Mouse (Mus musculus) thymus, postnatal 36 days (tissue): ENCODE data around the gene Ccdc17.

Experiments used
- DNase-seq, 2 experiments: peaks; one replicate each; pipeline ENCODE4 v3.0.0; 2022; ENCODE audit warnings: mixed read lengths in 2 of 2

Ccdc17 gene

DNA sequence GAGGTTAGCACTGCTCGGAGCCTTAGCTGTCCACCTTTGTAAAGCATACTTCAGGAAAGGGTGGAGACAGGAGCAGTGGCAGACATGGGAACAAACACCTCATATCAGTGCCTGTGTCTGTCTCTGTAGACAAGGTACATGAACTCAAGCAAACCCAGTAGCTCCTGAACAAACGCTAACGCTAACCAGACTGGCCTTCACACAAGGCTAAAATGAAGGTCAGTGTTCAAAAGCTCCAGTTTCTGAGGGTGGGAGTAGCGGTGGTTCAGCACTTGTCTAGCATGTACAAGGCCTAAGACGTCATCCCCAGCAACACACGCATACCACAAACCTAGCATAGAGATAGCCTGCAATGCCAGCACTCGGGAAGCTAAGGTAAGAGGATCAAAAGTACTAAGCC lies 49.2 kb downstream of the Ccdc17 start:
- no peak for DNase-seq

- no peak for DNase-seq
These were observed 53.0 kb downstream of the Ccdc17 start for GRCm38 (mm10) chr4:116649411-116649810.
